Mouse (Mus musculus) layer of hippocampus, adult 18-20 months (tissue): ENCODE results near the gene Med29. TPM values are rescaled to one million over a fixed set of nuclear protein-coding genes. Genes with fewer than 3 reads are reported as not detected.

Experiments used
- DNase-seq, 2 experiments: peaks; one replicate each; pipeline ENCODE4 v3.0.0; 2022; ENCODE audit warnings: low spot score in 2 of 2
- total RNA-seq, 2 experiments: library from RNA; stranded (reverse); gene quantifications; 2 replicates each; pipeline ENCODE4 v1.2.3; 2021

Med29 gene
- total RNA-seq, 2 experiments from 2014 or later, result 21.4 to 22.1 TPM

DNA sequence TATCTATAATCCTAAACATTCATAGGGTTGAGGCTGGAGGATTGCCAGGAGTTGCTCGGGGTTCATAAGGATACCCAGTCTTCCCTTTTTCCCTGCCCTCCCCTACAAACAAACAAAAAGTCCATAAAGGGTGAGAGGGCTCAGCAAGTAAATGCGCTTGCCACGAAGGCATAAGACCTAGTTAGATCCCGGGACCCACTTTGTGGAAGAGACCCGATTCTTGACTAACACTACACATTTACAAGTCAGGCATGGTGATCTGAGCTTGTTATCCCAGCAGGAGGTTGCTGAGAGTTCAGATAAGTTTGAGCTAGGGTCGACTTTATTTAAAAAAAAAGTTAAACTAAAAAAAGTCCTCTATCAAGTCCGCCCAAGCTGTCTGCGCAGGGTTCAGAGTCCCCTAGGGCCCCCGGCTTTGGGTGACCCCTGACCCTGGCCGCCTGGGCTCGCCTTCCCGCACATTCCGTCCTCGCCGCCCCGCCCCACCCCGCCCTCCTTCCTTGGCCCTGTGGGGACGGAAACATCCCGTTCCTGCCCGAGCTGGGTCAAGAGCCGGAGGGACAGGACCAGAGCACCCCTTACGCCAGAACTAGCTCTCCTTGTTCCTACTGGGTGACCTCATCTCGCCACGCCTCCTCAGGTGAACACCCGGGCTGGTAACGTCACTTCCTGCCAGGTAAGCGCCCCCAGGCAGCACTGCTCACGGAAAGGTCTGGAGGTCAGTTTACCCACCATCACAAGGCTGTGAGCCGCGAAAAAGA is 16.3 kb downstream of the Med29 start:
- DNase-seq, result no peak

GRCm38 (mm10) chr7:28375176-28375921 is 17.2 kb downstream of the Med29 start:
- peak; percentile 32 to 76 for DNase-seq

DNA sequence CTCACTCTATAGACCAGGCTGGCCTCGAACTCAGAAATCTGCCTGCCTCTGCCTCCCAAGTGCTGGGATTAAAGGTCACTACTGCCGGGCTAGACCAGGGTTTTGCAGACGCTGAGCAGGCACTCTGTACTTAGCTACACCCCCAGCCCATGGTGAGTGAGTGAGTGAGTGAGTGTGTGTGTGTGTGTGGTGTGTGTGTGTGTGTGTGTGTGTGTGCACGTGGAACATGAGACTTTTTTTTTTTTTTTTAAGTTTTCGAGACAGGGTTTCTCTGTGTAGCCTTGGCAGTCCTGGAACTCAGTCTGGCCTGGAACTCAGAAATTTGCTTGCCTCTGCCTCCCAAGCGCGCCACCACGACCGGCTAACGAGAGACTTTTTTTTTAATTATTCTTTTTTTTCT is 17.9 kb downstream of the Med29 start:
- no peak for DNase-seq

- no peak for DNase-seq
Measured at GRCm38 (mm10) chr7:28373891-28374495, 18.5 kb downstream of the Med29 start.

GRCm38 (mm10) chr7:28373131-28373581 is 19.4 kb downstream of the Med29 start:
- peak; percentile 54 to 90 for DNase-seq

DNA sequence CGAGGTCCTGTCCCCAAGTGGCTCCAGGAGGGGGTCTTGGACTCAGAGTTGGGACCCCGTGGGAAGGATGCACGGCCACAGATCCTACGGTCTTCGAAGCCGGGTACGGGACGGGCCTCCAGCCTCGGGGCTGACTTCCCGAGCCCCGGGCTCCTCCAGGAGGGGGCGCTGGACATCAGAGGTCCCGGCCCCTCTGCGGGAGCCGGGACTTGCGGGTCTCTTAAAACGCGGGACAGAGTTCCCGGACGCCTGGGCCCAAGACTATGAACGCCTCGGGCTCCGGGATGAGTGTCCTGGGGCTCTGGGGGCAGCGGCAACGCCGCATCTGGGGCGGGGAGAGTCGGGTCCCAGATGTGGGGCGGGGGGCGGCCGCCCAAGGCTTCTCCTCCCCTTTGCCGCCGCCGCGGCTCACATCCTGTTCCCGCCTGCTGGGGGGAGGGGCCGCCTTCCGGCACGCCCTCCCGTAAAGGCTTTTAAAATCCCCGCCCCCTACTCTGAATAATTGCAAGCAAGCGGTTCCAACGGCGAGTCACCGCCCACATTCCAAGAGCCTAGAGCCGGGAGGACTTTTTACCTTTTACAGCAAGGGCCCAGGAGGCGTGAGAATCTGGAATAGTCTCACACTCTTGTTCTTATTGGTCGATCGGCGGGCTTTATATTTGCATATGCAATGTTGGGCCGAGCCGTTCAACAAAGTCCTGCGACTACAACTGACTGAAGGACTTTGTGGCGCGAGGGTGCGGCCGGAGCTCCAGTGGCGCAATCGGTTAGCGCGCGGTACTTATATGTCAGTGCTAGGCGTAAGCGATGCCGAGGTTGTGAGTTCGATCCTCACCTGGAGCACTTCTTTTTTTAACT is 20.0 kb downstream of the Med29 start, which contains the start of gene Plekhg2:
Gene Plekhg2, minus strand, starts transcription at position 349 of the 858 bp plus-strand sequence.
- DNase-seq, result peak; percentile 89 to 94

DNA sequence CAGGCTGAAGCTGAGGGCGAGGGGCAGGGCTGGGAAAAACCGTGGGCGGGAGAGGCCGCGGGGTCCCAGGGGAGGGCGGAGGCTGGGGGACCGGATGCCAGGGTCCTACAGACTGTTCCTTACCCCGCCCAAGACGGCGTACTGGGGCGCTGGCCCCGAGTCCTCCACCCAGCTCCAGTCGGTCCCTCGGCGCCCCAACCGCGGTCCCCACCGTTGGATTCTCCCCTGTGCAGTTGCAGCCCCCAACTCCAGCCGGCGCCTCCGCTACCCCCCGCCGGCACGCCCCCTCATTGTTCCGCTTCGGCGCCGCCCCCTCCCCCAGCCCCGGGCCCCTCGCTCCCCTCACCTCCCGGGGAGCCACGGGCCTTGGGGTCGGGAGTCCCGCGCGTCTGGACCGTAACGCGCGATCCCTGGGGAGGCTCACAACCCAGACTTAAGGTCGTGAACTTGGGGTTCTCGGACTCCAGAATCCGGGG is 21.0 kb downstream of the Med29 start:
- no peak for DNase-seq

GRCm38 (mm10) chr7:28370977-28371513 is 21.5 kb downstream of the Med29 start:
- no peak for DNase-seq

DNA sequence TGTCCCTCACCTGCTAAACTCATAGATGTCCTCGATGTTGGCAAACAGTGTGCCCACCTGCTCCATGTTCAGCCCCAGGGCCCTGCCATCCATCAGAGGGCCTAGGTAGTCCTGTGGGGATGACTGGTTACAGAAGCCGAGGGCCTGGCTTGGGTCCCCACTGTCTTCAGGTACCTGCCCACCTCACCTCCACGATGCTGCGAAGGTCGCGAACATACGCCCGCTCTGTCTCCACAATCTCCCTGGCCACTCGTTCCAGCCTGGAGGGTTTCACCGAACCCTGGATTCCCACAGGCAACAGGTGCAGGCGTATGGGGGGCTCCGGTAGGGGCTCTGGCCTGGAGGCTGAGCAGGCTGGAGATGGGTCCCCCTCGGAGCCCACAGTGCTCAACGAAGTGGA is 22.5 kb downstream of the Med29 start:
- no peak for DNase-seq

- no peak for DNase-seq
Measured at GRCm38 (mm10) chr7:28368276-28368920, 24.1 kb downstream of the Med29 start.

DNA sequence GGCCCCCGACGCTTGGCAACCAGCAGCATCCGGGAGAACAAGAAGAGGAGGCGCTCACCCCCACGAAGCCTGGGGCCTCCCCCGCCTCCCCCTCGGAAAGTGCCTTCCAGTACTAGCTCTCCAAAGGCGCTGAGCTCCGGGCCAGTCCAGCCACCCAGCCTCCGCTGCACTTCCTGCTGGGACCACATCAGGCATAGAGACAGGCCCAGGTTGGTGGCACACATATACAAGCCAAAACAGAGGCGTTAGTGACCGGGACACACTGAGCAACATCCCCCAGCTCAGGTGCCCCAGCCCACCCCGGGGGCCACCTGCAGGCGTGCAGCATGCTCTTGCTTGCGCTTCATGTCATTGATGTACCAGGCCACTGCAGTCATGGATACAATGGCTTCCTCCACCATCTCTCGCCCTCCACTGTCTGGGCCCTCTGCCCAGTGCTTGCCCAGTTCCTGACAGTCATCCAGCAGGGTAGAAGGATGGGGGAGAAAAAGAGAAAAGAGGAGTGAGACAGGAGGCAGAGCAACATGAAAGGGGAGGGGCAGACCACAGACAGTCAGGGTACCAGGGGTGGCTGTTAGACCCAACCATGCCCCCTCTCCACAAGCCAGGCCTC is 24.7 kb downstream of the Med29 start:
- DNase-seq, result no peak

DNA sequence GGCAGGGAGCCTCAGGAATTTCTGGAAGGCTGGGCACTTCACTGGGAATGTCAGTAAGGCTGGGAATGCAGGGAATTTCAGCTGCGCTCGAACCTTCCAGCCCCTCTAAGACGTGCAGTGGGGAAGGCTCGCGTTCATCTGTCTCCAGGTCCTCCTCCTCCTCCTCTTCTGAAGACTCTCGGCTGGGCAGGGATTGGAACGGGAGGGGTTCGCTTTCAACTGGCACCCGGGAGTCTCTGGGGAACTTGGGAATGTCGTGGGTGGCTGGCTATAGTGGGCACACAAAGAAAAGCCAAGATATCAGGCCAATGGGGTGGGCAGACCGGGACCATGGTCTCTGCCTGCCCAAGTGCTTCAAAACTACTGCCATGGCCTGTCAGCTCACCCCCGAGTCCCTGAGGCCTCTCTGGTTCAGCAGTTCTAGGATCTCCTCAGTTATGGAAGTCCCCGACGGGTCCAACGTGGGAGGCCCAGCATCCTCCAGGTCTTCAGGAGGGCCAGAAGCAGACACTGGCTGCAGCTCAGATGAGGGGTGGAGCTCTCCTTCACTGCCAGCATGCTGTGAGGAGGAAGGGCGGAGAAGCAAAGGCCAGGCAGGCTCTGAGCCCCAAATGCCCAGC is 30.0 kb downstream of the Med29 start:
- no peak for DNase-seq

DNA sequence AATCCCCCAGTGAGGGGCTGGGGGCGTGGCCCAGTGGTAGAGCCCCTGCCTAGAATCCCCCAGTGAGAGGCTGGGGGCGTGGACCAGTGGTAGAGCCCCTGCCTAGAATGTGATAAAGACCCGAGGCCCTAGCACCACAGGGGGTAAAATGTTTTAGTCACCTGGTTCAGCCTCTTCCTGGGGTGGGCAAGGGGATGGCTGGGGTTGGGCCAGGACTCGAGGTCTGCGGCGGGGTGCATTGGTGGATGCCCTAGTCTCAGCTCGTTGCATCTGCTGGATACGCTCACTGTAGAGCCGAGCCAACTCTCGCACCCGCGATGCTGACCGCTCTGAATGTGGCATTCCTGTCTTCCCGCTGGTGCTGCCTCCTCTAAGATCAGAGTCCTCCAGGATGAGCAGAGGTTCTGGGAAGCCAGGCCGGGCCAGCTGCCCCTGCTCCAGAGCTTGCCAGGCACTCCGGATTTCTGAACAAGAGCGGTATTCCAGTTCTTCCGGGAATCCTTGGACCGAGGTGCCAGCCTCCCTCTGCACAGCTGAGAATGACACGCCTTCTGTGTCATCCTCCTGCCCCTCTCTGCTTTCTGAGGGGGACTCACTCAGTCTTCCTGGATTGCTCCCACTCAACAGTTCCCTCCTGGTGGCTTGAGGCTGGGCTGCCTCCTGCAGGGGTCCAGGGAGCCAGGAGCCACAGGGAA is 30.7 kb downstream of the Med29 start:
- DNase-seq, result no peak

DNA sequence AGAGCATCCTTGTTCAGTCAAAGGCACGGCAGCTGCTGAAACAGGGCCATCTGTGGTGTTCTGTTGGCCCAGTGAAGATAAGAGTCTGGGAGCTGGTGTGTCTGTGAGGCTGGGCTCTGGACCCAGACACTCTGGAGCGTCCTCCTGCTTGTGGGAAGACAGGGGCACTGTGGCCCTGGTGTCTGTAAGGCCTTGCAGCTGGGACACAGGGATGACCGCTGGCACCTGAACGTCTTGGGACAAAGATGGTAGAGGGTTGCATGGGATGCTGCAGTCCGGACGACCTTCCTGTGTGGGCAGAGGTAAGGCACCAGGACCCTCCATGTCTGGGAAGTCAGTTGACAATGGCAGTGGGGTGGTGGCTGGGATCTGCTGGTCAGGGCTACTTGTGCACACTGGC is 32.2 kb downstream of the Med29 start:
- no peak for DNase-seq

- DNase-seq, result no peak
Measured at GRCm38 (mm10) chr7:28359854-28360253, 32.7 kb downstream of the Med29 start.

- no peak for DNase-seq
Measured at GRCm38 (mm10) chr7:28358431-28358830, 34.1 kb downstream of the Med29 start.

GRCm38 (mm10) chr7:28357984-28358383 is 34.5 kb downstream of the Med29 start:
- DNase-seq, result no peak

- no peak for DNase-seq
Measured at GRCm38 (mm10) chr7:28356981-28357380, 35.5 kb downstream of the Med29 start.

- DNase-seq, result no peak
Measured at GRCm38 (mm10) chr7:28355221-28355620, 37.3 kb downstream of the Med29 start.
